Mouse (Mus musculus) naive thymus-derived CD4-positive, alpha-beta T cell, adult 2 months (primary cell): ENCODE data around the gene Atl2.
A peak's percentile ranks its signal among the peaks of the same experiment; 100 is the strongest.

Experiments
- DNase-seq: peaks from one replicate; pipeline ENCODE4 v3.0.0-alpha.2; 2011; ENCODE audit warnings: low read depth

Gene Atl2

GRCm38 (mm10) chr17:79817995-79818394, 77.9 kb downstream of the Atl2 start:
- DNase-seq, result no peak

DNA sequence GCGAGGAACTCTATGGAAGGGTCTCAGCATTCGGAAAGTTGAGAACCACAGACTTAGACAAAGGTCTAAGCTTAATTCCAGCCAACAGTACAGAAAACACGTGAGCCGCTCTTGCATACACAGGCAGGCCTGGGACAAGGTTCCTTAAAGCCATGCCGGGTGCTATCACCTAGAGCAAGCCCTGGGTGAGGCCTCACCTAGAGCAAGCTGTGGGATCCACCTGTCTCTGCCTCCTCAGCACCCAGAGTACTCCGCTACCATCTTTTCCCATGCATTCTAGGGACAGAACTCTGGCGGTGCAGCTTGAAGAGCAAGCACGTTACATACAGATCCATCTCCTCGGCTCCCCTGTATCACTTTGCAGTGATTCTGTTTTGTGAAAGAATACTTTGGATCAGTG, 78.4 kb downstream of the Atl2 start:
- no peak for DNase-seq

GRCm38 (mm10) chr17:79816896-79817295, 79.0 kb downstream of the Atl2 start:
- DNase-seq, result peak; percentile 61

DNA sequence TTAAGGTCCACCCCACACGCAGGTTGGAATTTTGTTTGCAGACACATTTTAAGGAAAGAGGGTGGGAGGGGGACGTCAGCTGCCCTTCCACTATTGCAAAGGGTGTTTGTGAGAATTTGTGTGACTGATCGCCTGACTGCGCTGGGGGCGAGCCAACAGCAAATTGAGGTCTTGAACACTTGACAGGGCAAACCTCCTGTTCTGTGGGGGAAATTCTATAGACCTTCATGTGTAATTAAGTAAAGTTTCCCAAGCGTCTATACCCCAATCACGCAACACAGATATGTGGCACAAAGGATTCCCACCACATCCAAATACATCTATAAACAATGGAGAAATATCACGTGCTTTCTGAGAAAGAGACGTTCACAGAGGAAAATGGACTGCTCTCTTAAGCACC, 85.5 kb downstream of the Atl2 start:
- no peak for DNase-seq

GRCm38 (mm10) chr17:79809491-79810316, 86.2 kb downstream of the Atl2 start:
- DNase-seq, result no peak

GRCm38 (mm10) chr17:79807237-79807930, 88.5 kb downstream of the Atl2 start:
- no peak for DNase-seq

- no peak for DNase-seq
These were observed 91.2 kb downstream of the Atl2 start for GRCm38 (mm10) chr17:79804747-79805146.

- DNase-seq, result no peak
These were observed 93.9 kb downstream of the Atl2 start for GRCm38 (mm10) chr17:79802056-79802455.

DNA sequence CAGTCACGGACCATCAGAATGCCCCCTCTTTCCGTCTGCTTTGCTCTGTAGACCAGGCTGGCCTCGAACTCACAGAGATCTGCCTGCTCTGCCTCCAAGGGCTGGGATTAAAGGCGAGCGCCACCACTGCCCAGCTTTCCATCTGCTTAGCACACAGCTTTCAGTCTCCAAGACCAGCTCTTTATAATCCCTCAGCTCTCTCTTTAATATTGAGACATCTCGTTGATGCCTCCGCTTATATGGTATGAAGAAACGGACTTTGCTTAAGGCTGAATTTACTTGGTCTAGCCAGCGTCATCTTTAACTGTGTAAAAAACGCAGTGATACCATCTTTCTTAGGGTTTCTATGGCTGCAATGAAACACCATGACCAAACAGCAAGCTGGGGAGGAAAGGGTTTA, 97.1 kb downstream of the Atl2 start:
- no peak for DNase-seq
